Mouse (Mus musculus) ovary, postnatal 10 days (tissue): Measurements from ENCODE around the gene Efr3b.

Experiments
- DNase-seq: peaks from one replicate; pipeline ENCODE4 v3.0.0; 2022; ENCODE audit warnings: low spot score

The Efr3b gene

GRCm38 (mm10) chr12:4038061-4039041 lies at the start of gene Efr3b:
Gene Efr3b (minus strand): TSS chr12:4038915.
- peak; percentile 27 for DNase-seq

- no peak for DNase-seq
These were observed 44.7 kb upstream of the Efr3b start for GRCm38 (mm10) chr12:4083441-4083840.

GRCm38 (mm10) chr12:4082132-4083001 lies 43.7 kb upstream of the Efr3b start, which contains the start of gene Dnajc27:
Gene Dnajc27 (plus strand): TSS chr12:4082583.
- DNase-seq, result peak; percentile 92

- DNase-seq, result peak; percentile 74
These were observed 41.6 kb upstream of the Efr3b start for GRCm38 (mm10) chr12:4080311-4080710.

GRCm38 (mm10) chr12:4078069-4078468 lies 39.4 kb upstream of the Efr3b start:
- no peak for DNase-seq

GRCm38 (mm10) chr12:4076383-4076782 lies 37.7 kb upstream of the Efr3b start:
- no peak for DNase-seq

GRCm38 (mm10) chr12:4075407-4075806 lies 36.7 kb upstream of the Efr3b start:
- no peak for DNase-seq

- DNase-seq, result no peak
These were observed 33.0 kb upstream of the Efr3b start for GRCm38 (mm10) chr12:4071671-4072070.

- no peak for DNase-seq
These were observed 29.8 kb upstream of the Efr3b start for GRCm38 (mm10) chr12:4068551-4068950.

GRCm38 (mm10) chr12:4066681-4067459 lies 28.2 kb upstream of the Efr3b start:
- no peak for DNase-seq

GRCm38 (mm10) chr12:4065944-4066343 lies 27.2 kb upstream of the Efr3b start:
- no peak for DNase-seq

- DNase-seq, result no peak
These were observed 26.8 kb upstream of the Efr3b start for GRCm38 (mm10) chr12:4065498-4065897.

GRCm38 (mm10) chr12:4059683-4060082 lies 21.0 kb upstream of the Efr3b start:
- DNase-seq, result no peak

GRCm38 (mm10) chr12:4058321-4058720 lies 19.6 kb upstream of the Efr3b start:
- no peak for DNase-seq

- DNase-seq, result no peak
These were observed 16.1 kb upstream of the Efr3b start for GRCm38 (mm10) chr12:4054845-4055244.

GRCm38 (mm10) chr12:4053643-4054042 lies 14.9 kb upstream of the Efr3b start:
- no peak for DNase-seq

- DNase-seq, result no peak
These were observed 12.2 kb upstream of the Efr3b start for GRCm38 (mm10) chr12:4050861-4051425.

- no peak for DNase-seq
These were observed 9.3 kb upstream of the Efr3b start for GRCm38 (mm10) chr12:4048031-4048430.

GRCm38 (mm10) chr12:4045992-4046391 lies 7.3 kb upstream of the Efr3b start:
- DNase-seq, result no peak

- DNase-seq, result no peak
These were observed 3.7 kb upstream of the Efr3b start for GRCm38 (mm10) chr12:4042411-4042810.

GRCm38 (mm10) chr12:4039046-4039445 lies 331 bp upstream of the Efr3b start:
- no peak for DNase-seq
